Mouse (Mus musculus) left cerebral cortex, postnatal 4 days (tissue): Measurements from ENCODE around the gene Slc29a4. TPM values are rescaled to one million over a fixed set of nuclear protein-coding genes. Genes with fewer than 3 reads are reported as not detected.

Experiments
- total RNA-seq, 2 experiments: library from RNA; stranded (reverse); gene quantifications; 2 replicates each; pipeline ENCODE4 v1.2.3; 2021

Slc29a4 gene
- total RNA-seq, 2 experiments from 2014 or later = 127 to 138 TPM

Other genes starting within 250 kb of the Slc29a4 start
- 10 to 100 TPM; 21.9 to 23.2 TPM for gene Ap5z1, start 228.6 kb upstream of the Slc29a4 start, total RNA-seq
- 1 to 10 TPM; 1.5 to 1.9 TPM for gene Papolb, start 162.4 kb upstream of the Slc29a4 start, total RNA-seq
- 10 to 100 TPM; 24.0 to 27.9 TPM for gene Radil, start 141.4 kb upstream of the Slc29a4 start, total RNA-seq
- gene Mmd2, start 83.7 kb upstream of the Slc29a4 start, total RNA-seq = 10 to 100 TPM; 76.5 to 90.3 TPM
- 10 to 100 TPM; 60.0 to 62.4 TPM for gene Wipi2, start 64.8 kb upstream of the Slc29a4 start, total RNA-seq
- 100 to 1,000 TPM; 232 to 250 TPM for gene Tnrc18, start 125.2 kb downstream of the Slc29a4 start, total RNA-seq
- 10 to 100 TPM; 34.6 to 35.8 TPM for gene Fbxl18, start 202.9 kb downstream of the Slc29a4 start, total RNA-seq
- gene Actb, start 214.2 kb downstream of the Slc29a4 start, total RNA-seq = 1,000 to 10,000 TPM; 5,289 to 5,459 TPM